Mouse (Mus musculus): ENCODE results near the gene Brca2. TPM values are rescaled to one million over a fixed set of nuclear protein-coding genes. Genes with fewer than 3 reads are reported as not detected.
A peak's percentile ranks its signal among the peaks of the same experiment; 100 is the strongest.

Gene Brca2
- polyA plus RNA-seq, 1 experiment = 16.9 TPM

DNA sequence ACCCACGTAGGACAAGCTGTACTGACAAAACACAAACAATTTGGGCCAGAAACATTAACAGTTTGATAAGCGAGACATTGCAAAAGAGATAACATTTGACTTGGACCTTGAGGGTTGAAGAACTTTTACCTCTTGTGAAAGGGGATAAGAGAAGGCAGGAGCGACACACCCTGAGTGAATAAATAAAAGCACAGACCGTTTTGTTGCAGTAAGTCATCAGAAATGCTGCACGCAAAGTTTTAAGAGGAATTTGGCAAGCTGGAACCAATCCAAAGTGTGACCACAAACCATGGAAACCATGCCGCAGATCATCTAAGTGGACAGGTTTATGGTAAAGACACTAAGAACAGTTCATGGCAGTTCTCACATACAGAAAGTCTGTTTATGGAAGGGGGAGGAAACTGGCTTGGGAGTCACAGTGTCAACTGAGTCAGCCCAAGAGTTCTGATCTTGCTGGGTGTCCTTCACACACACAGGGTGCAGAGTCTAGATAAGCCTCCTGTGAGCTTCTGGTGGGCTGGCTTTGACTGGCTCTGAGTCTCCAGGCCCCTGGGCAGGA, 56.3 kb downstream of the Brca2 start:
- no peak overlapping the region for H3K4me3 ChIP-seq (ENCODE audit: insufficient read depth, low read length)
- H3K4me1 ChIP-seq (ENCODE audit: control insufficient read depth, insufficient read depth, low read length) = peaks cover 6% of the 10 kb centered on the region
- TF ChIP-seq CTCF (IDR thresholded peaks at IDR 0.05; ENCODE audit: borderline replicate concordance, insufficient read depth, low read length) = no peak
- TF ChIP-seq POLR2A (IDR thresholded peaks at IDR 0.05; ENCODE audit: low read depth, low read length) = no peak
- no peak overlapping the region for H3K27ac ChIP-seq (ENCODE audit: insufficient read depth, low read length)

DNA sequence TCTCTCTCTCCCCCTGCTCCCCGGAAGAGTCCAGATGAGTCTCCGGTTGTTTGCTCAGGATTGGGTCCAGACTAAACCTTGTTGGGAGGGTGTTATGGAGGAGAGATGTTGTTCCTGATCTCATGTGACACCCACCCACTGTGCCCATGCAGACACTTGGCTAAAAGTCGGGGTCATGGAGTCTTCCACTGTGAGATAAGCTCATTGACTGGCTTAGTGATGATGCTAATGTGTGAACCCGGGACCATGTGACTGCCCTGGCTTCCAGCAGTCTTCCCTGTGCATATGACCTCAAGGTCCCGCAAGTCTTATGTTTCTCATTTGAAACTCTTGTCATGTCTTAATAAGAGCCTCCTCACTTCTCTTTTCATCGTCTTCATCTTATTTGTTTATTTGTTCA, 58.8 kb downstream of the Brca2 start:
- no peak overlapping the region for H3K27ac ChIP-seq (ENCODE audit: insufficient read depth, low read length)
- TF ChIP-seq POLR2A (IDR thresholded peaks at IDR 0.05; ENCODE audit: low read depth, low read length) = no peak
- TF ChIP-seq CTCF (IDR thresholded peaks at IDR 0.05; ENCODE audit: borderline replicate concordance, insufficient read depth, low read length) = no peak
- no peak overlapping the region for H3K4me3 ChIP-seq (ENCODE audit: insufficient read depth, low read length)
- H3K4me1 ChIP-seq (ENCODE audit: control insufficient read depth, insufficient read depth, low read length) = peaks cover 6% of the 10 kb centered on the region

DNA sequence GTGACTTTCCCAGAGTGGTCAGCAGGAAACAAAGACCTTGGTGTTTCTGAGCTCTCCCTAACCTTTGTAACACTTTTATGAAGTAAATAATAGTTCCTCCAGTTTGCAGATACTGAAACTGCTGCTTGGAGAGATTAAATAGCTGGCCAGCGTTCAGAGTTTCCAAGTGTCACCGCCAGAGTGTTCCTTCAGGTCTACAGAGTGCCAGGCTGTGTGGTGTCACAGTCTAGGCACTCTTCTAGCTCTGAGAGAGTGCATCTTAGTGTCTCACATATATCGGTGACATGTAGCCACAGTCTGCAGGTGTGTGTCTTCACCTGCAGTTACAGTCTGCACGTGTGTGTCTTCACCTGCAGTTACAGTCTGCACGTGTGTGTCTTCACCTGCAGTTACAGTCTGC, 60.8 kb downstream of the Brca2 start:
- TF ChIP-seq CTCF (IDR thresholded peaks at IDR 0.05; ENCODE audit: borderline replicate concordance, insufficient read depth, low read length) (no peak), POLR2A (IDR thresholded peaks at IDR 0.05; ENCODE audit: low read depth, low read length) (no peak)
- no peak overlapping the region for H3K27ac ChIP-seq (ENCODE audit: insufficient read depth, low read length)
- H3K4me3 ChIP-seq (ENCODE audit: insufficient read depth, low read length) = no peak overlapping the region
- H3K4me1 ChIP-seq (ENCODE audit: control insufficient read depth, insufficient read depth, low read length) = peaks cover 6% of the 10 kb centered on the region

DNA sequence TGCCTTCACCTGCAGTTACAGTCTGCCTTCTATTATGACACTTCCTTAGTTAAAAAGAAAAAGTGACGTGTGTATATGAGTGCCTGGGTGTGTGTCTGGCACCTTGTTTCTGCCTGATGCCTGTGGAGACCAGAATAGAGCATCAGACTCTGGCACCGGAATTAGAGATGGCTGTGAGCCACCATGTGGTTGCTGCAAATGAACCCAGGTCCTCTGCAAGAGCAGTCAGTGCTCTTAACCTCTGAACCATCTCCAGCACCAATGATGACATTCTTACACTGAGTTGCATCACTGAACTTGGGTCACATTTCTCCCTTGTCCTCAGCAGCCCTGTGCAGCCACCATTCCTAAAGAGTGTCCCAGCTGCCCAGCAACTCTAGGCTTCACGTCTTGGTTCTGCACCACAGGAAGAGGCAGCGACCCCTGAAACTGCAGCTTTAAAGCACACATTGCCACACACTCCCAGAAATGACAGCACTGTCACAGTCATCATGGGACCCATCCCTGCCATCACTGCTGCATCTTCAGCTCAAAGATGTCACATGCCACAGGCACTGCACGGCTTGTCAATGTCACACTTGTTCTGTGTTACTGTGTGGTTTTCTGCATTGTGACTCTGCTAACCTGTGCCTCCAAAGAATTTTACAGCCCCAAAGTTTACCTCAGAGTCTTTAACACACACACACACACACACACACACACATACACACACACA, 61.3 kb downstream of the Brca2 start:
- TF ChIP-seq CTCF (IDR thresholded peaks at IDR 0.05; ENCODE audit: borderline replicate concordance, insufficient read depth, low read length) (no peak), POLR2A (IDR thresholded peaks at IDR 0.05; ENCODE audit: low read depth, low read length) (no peak)
- Histone ChIP-seq H3K27ac (ENCODE audit: insufficient read depth, low read length) (no peak overlapping the region), H3K4me3 (ENCODE audit: insufficient read depth, low read length) (no peak overlapping the region), H3K4me1 (ENCODE audit: control insufficient read depth, insufficient read depth, low read length) (peaks cover 4% of the 10 kb centered on the region)

DNA sequence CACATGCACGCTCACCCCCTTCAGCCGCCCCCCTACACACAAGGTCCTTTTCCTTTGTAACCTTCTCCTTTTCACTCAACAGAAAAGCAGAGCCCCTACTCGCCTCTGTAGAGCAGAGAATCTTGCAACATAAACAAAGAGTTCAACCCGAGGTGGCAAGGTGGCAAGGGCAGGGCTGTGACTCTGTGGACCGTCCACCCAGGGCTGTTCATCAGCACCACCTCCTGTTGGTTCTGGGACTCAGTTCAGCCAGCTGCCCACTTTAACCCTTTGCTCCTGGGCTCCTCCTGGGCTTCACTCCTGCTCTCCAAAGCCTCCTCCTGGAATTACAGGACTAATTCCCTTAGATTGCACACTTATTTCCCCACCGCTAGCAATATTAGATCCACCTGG, 61.9 kb downstream of the Brca2 start:
- Histone ChIP-seq H3K4me3 (ENCODE audit: insufficient read depth, low read length) (no peak overlapping the region), H3K4me1 (ENCODE audit: control insufficient read depth, insufficient read depth, low read length) (no peaks in the 10 kb centered on the region; the same call in 1 of the 2 replicates), H3K27ac (ENCODE audit: insufficient read depth, low read length) (no peak overlapping the region)
- no peak for TF ChIP-seq CTCF (IDR thresholded peaks at IDR 0.05; ENCODE audit: borderline replicate concordance, insufficient read depth, low read length)
- TF ChIP-seq POLR2A (IDR thresholded peaks at IDR 0.05; ENCODE audit: low read depth, low read length) = no peak

DNA sequence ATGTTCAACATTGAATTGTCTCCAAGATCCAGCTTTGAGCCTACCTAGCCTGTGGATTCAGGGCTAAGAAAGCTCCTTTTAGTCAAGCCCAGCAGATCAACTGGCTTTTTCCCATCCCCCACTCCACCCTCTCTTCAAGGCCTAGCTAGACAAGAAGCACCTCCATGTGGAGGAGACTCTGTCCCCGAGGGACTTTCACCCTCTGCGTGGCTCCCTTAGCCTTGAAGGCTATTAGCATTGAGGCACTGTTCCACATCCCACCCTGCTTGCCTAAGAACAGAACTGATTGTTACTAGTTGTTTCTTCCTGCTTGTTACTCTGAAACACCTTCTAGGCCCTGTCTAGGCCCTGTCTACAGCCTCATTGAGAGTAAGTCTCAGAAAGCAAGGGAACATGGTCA, 67.5 kb downstream of the Brca2 start:
- Histone ChIP-seq H3K4me3 (ENCODE audit: insufficient read depth, low read length) (no peak overlapping the region), H3K27ac (ENCODE audit: insufficient read depth, low read length) (no peak overlapping the region), H3K4me1 (ENCODE audit: control insufficient read depth, insufficient read depth, low read length) (no peaks in the 10 kb centered on the region)
- TF ChIP-seq POLR2A (IDR thresholded peaks at IDR 0.05; ENCODE audit: low read depth, low read length) (no peak), CTCF (IDR thresholded peaks at IDR 0.05; ENCODE audit: borderline replicate concordance, insufficient read depth, low read length) (no peak)

DNA sequence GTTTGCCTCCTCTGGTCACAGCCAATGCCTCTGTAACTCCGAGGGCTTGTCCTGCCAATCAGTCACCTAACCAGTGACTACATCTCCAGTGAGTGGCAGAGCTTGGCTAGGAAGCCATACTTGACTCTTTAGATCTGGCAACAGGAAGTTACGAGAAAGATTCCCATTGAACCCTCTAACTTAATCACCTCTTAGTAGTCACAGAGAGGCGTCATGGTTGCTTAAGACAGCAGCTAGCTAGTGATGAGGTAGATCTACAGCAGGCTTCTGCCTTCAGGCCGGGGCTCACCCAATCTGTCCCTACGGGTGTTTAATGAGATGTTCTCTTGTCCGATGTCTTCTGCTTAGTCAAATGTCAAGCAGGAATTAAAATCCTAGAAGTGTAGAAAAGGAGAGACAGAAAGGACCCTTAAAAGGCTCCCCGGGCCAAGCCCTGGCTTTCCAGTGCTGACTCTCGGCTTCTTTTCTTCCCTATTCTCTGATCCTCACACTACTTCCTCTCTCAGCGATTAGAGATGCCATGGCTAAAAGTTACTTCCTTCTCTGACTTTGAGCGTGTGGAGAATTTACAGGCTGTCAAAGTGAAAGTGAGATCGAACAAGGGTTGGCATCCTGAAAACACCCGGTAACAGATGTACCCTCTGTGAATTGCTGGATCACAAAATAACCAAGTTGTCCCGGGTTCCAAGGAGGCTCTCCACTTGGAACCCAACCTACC, 69.9 kb downstream of the Brca2 start:
- Histone ChIP-seq H3K27ac (ENCODE audit: insufficient read depth, low read length) (no peak overlapping the region), H3K4me1 (ENCODE audit: control insufficient read depth, insufficient read depth, low read length) (no peaks in the 10 kb centered on the region), H3K4me3 (ENCODE audit: insufficient read depth, low read length) (no peak overlapping the region)
- TF ChIP-seq POLR2A (IDR thresholded peaks at IDR 0.05; ENCODE audit: low read depth, low read length) (no peak), CTCF (IDR thresholded peaks at IDR 0.05; ENCODE audit: borderline replicate concordance, insufficient read depth, low read length) (no peak)

DNA sequence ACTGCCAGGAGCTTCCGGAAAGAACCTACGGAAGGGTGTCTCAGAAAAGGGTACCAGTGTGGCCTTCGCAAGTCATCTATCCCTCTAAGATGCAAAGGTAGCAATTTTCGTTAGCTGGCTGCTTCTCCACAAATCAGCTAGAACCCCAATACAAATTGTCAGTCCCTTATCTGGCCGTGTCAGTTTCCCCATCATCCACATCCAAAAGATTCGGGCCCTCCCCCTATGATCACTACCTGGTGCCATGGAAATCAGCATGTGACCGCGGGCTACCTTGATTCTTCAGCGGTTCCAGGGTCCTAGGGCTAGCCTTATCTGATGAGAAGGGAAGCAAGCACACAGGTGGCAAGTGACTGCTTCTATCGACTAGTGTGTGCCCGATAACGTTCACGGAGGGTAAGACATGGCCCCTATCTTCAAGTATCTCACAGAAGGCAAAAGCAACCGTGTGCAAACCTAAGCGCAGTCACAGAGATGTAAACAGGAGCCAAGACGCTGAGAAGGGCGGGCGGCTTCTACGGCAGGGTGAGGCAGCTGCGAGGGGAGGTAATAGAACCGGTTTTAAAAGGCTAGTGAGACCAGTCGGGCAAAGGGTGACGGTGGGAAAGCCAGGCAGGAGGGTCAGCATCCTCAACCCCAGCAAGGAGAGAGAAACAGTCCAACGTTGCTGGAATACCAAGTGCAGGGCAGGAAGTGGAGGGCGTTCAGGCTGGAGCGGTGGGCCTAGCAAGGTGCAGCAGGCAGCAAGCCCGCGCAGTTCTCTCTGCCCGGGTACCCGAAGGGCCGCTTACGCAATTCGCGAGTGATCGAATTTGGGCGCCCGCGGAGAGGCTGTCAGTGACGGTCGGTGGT, 70.7 kb downstream of the Brca2 start:
- Histone ChIP-seq H3K4me3 (ENCODE audit: insufficient read depth, low read length) (peak overlapping the region; percentile 66), H3K27ac (ENCODE audit: insufficient read depth, low read length) (no peak overlapping the region), H3K4me1 (ENCODE audit: control insufficient read depth, insufficient read depth, low read length) (no peaks in the 10 kb centered on the region)
- TF ChIP-seq CTCF (IDR thresholded peaks at IDR 0.05; ENCODE audit: borderline replicate concordance, insufficient read depth, low read length) (no peak), POLR2A (IDR thresholded peaks at IDR 0.05; ENCODE audit: low read depth, low read length) (no peak)
